Mouse (Mus musculus): Measurements from ENCODE around the gene Dock1.

The Dock1 gene

GRCm38 (mm10) chr7:134842751-134843150 lies 172.3 kb downstream of the Dock1 start:
- no peak for DNase-seq

DNA sequence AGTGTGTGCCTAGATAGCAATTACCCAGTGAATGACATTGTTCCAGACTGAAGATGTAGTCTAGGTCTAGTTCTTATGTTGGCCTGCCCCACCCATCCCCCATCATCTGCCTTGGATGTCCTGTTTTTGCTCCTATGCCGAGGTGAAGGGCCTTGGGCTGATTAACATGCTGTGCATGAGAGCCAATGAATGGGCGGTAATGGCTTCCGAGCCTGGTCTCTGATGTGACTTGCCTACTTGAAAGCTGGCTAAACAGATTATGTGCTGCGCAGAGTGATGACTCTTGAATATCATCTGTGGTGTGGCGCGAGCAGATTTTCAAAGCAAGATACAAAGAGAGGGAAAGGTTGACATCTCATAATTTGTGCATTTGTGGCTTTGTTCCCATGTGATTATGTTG lies 191.5 kb downstream of the Dock1 start:
- DNase-seq = no peak

DNA sequence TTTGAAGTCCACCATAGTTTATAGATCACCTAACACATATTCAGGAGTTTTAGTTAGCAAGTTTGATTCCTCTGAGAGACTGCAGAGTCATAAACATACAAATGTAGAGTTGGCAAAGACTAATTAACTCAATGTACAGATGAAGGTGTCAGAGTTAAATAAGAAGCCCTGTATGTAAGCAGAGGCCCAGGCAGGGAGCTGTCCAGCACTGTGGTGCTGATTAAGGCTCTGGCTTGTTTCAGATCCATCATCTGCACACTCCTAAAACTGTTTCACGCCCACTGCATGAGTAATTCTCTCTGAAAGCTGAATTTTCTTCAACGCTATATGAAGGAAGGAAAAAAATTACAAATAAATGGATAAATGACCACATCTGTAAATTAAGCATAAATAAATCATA lies 193.7 kb downstream of the Dock1 start:
- no peak for DNase-seq

DNA sequence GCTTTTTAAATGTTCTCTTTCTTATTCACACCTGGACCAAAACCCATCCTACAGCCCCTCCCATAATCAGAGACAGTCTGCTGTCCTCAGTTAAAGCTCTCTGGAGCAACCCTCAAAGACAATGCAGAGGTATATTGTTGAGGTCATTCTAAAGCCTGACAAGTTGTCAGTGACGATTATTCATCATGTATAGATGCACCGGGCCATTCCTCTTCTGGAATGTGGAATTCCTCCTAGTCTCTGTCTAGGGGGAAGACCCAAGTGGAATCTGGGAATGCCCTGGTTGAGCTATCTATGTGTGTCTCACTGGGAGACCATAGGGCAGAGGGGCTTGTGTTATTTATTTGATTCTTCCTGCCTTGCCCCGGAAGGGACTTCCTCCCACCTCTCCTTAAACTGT lies 202.1 kb downstream of the Dock1 start:
- no peak for DNase-seq

DNA sequence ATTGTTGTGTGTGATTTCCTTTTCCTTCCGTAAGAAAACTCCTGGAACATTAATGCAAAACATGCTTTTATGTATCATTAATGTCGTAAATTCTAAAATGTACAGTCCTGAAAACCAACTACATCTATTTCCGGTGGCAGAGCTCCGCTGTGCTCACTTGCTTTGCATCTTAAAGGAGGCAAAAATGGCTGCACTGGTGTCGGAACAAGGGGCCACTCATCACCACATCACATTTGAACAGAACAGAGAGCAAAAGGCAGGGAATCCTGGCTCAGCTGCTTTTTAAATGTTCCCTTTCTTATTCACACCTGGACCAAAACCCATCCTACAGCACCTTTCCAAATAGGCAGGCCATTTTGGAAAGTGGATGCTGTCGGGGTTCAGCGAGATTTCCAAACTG lies 202.5 kb downstream of the Dock1 start:
- DNase-seq = no peak

DNA sequence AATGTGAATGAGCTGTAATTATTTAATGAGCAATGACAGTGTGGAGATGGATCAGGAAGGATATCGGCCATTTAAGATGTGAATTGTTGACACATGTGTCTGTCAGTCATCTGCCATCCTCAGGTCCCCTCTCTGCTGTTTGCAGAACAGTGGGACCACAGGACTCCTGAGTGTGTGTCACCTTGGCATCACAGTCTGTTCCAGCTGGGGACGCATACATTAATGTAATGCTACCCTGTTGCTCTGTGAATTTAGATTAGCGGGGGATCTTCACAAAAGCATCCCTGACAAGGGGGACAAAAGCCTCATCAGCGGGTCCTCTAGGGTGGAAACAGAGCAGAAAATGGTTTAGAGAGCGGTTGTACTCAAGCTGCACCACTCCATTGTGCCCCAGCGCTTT lies 208.5 kb downstream of the Dock1 start:
- DNase-seq = no peak

GRCm38 (mm10) chr7:134880431-134880830 lies 210.0 kb downstream of the Dock1 start:
- no peak for DNase-seq

DNA sequence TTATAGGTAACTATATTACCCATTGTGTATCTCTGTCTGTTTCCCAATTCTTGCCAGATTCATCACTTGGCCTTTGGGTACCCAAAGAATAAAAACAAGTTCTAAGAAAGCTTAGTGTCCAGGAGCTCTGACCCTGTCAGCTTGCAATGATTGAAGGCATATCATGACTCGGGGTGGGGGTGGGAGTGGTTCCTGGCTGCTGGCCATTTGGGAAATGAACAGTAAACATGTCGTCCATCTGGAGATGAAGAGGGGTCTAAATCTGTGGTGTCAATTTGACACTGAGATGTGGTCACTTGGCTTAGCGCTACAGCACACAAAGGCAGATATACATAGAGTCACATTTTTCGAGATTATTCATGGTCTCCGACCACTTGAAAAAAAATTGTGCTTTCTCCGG lies 213.1 kb downstream of the Dock1 start:
- no peak for DNase-seq

DNA sequence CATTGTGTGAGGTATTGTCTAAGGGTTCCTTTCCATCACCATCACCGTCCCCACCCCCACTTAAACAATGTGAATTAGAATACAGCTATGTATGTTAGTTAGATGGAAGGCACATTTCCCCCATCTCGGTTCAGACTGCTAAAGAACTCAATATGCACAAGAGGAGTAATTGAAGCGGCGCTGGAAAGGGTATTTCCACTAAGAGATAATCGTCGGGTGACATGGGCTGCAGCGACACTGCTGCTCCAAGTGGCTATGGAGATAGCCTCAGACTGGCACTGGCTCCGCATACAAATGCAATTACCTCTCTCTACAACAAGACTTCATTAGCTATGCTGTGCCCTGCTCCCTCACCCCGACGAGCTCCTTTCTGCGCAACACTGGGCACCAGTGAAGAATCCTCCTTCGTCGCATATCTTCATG lies 222.0 kb downstream of the Dock1 start:
- no peak for DNase-seq

GRCm38 (mm10) chr7:134892972-134893371 lies 222.5 kb downstream of the Dock1 start:
- DNase-seq = peak; percentile 2 to 6

GRCm38 (mm10) chr7:134894604-134895003 lies 224.2 kb downstream of the Dock1 start:
- DNase-seq = no peak

DNA sequence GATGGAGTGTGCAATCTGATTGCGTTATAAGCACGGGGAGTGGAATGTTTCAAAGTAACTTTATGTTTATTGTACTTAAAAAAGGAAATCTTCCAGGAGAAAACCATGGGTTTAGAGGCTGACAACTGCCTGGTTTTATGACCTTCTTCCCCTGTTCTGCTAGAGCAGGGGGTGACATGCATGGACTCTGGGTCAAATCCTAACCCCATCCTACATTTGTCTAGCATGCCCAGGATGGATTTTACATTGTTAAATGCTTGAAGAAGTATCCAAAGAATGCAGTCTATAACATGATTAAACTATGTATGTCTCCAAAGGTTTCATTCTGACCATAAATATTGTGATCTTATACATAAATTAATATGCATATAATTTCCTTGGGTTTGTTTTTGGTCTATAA lies 229.0 kb downstream of the Dock1 start:
- DNase-seq = no peak

DNA sequence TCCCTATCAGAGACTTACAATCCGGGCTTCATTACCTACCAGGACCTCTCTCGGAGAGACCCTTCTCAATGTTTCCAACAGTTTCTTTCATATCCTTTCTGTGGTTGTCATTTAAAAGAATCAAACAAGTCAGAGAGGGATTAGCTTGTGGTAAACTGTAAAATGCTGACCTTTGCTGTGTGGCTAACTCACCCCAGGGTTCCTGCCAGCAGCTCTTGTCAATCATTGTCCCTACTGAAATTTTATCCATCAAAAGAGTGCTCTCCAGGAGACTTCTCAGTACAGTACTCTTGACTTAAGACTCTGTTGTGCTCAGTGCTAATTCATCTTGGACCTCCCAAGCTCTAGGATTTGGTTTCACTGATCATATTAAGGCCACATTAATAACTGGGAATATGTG lies 231.5 kb downstream of the Dock1 start:
- no peak for DNase-seq

DNA sequence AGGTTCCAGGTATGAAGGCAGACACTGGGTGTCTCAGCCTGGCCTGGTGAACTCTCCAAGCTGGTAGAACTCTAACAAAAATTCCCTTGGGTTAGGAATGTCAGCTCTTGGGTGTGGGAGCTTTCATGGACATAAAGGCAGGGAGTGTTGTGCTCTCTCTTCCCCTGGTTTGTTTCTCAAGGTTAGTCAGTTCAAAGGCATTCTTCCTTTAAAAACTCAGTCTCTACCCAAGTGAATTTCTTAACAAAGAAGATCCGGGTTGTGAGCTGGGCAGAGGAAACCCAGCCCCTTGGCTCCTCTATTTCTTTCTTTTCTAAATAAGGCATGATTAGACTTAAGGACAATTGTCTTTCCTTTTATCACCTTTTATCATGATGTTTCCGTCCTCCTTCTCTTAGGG lies 261.4 kb downstream of the Dock1 start:
- DNase-seq = no peak

DNA sequence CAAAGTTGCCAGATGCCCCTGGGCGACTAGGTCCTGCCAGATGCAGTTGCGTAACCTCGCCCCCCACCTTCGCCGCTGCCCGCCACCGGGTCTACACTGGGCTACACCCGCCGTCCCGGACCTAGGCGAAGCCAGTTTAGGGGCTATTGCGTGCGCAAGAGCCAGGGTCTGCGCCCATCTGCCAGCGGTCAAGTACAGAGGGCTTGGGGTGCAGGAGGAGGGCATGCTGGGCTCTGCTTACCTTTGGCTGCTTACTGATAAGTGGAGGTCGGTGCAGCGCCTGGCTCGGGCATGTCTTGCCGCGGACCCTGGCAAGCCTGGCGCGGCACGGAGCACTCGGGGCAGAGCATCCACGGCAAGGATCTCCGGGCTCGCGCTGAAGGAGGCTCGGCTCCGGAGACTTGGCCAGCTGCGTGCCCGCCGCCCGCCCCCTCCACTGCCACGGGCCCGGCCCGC lies 267.0 kb downstream of the Dock1 start:
- DNase-seq = no peak

- DNase-seq = peak; percentile 12 to 15
Observed at GRCm38 (mm10) chr7:134937927-134938609, 267.6 kb downstream of the Dock1 start, which contains the start of gene Fam196a. Gene Fam196a (minus strand): TSS chr7:134938430.

GRCm38 (mm10) chr7:134941891-134942290 lies 271.4 kb downstream of the Dock1 start:
- no peak for DNase-seq

GRCm38 (mm10) chr7:134943063-134943462 lies 272.6 kb downstream of the Dock1 start:
- no peak for DNase-seq

- no peak for DNase-seq
Observed at GRCm38 (mm10) chr7:134943701-134944100, 273.2 kb downstream of the Dock1 start.

- DNase-seq = no peak
Observed at GRCm38 (mm10) chr7:134945925-134946716, 275.7 kb downstream of the Dock1 start.

DNA sequence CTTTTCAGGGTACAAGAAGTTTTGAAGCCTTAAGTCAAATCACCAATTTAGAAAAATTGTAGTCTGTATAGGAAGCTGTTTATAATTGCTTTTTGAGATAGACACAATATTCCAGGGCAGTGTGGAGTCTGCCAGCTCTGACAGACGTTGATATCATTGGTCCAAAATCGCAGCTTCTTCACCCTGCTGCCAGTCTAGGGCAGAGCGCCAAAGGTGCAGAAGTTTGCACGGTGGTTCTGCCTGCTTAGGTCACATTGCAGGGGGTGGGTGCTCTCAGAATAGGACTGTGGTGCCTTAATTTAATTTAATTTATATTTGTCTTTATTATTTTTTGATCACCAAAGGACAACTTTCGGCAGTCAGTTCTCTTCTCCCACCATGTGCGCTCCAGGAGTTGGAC lies 288.6 kb downstream of the Dock1 start:
- no peak for DNase-seq

DNA sequence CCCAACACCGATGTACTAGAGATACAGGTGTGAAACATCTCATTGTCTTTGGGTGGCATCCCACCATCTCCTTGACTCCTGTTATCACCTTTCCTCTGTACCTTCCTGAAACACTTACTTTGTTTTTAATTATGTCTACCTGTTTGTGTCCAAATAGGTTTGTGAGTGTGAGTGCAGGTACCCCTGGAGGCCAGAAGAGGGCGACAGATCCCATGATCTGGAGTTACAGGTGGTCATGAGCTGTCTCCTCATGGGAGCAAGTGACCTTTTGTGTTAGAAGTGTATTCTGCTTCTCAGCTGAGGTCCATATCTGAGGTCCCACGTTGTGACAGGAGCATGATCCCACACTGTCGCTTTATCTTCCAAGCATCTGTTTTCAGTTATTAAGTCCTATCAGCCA lies 290.4 kb downstream of the Dock1 start:
- no peak for DNase-seq

DNA sequence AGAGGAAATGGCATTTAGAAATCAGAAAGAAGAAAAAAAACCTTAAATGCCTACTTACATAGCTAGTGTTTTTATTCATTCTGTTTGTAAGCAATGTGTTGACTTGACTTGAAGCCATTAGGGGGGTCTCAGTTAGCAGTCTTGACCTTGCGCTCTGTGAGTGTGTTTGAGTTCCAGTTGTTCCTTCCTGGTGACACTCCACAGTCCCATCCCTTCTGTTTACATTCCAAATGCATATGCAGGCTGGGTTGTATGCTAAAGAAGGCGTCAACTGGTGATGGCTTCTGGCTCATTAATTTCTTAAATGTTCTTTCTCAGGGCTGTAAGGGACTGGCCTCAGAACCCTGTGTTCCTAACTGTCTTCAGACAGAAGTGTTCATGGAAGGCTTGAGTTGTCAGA lies 291.2 kb downstream of the Dock1 start:
- DNase-seq = no peak

DNA sequence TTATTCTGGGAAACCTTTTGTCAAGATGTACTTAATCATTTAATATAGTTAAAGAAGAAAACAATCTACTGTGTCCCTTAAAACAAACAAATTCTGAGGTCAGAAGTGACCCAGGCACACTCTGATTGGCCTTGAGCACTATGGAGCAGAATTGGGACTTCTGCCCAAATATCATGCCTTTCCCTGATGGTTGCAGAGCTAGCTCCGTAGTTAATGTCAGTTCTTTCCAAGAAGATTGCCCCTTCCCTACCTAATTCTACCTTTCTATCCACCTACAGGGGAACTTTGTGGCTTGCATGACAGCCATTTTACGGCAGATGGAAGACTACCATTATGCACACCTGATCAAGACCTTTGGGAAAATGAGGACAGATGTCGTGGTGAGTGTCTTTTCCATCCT lies 319.8 kb downstream of the Dock1 start:
- DNase-seq = no peak
